Mouse (Mus musculus) NIH3T3 (cell line): ENCODE data around the gene Tubb4b.

ENCODE experiments used
- DNase-seq: peaks from one replicate; pipeline ENCODE4 v3.0.0-alpha.2; 2012; ENCODE audit warnings: low read depth

The Tubb4b gene

GRCm38 (mm10) chr2:25244144-25244543 is 19.6 kb upstream of the Tubb4b start:
- DNase-seq = no peak

GRCm38 (mm10) chr2:25243342-25243741 is 18.8 kb upstream of the Tubb4b start:
- no peak for DNase-seq

GRCm38 (mm10) chr2:25242101-25242506 is 17.6 kb upstream of the Tubb4b start, which contains the start of the genes Rnf208 and Cysrt1:
Rnf208 (plus strand) TSS chr2:25242255.
Cysrt1 (minus strand) TSS chr2:25242452.
- no peak for DNase-seq

GRCm38 (mm10) chr2:25241438-25241775 is 16.9 kb upstream of the Tubb4b start:
- DNase-seq = no peak

GRCm38 (mm10) chr2:25240723-25241437 is 16.4 kb upstream of the Tubb4b start:
- DNase-seq = no peak

DNA sequence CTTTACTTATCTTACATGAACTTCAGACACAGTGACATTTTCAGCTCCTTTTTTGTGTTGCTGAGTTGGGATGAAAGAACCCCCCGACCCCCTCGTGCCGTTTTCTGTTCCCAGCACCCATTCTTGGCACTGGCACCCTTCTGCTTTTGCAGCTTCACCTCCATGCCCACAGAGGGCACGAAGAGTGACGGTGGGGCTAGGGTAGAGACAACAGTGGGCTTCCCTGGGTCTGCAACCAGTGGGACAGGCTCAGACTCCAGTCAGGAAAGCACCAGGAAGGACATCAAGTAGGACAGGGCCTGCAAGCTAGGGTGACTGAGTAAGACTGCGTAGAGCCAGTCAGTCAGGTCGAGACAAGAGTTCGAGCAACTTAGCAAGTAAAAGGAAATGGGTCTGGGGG is 15.8 kb upstream of the Tubb4b start:
- no peak for DNase-seq

- no peak for DNase-seq
Measured at GRCm38 (mm10) chr2:25239766-25240165, 15.3 kb upstream of the Tubb4b start.

DNA sequence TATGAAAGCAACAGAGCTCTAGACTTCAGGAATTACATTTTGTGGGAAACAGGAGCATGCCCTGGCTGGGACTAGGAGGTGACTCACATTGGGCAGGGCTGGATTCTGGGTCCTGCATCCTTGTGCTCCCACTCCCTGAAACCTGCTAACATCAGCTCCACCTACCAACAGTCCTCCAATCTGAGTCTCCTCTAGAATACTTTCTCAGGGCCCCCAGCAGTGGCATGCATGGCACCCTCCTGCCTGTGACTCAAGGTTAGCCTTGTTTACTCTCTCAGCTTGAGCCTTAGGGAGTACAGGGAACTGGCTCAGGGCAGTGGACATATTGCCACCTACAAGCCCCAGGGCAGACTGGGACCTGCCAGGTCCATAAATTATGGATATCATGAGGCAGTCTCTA is 13.6 kb upstream of the Tubb4b start:
- DNase-seq = no peak

DNA sequence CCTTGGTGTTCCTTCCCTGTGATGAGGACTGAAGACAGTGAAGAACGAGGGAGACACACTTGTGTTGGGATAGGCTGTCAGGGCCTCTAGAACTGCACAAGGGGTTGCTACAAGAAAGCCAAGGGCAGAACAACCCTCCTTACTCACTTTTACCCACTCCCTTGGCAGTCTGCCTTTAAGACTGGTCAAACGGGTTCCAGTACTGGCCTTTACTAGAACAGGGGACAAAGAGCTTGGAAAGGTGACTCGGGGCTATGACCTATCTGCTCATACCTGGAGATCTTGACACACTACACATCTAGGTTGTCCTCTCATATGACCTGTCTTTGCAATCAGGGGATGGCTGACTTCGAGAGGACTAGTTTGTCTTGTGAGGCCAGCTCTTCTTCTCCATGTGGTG is 13.0 kb upstream of the Tubb4b start:
- DNase-seq = no peak

DNA sequence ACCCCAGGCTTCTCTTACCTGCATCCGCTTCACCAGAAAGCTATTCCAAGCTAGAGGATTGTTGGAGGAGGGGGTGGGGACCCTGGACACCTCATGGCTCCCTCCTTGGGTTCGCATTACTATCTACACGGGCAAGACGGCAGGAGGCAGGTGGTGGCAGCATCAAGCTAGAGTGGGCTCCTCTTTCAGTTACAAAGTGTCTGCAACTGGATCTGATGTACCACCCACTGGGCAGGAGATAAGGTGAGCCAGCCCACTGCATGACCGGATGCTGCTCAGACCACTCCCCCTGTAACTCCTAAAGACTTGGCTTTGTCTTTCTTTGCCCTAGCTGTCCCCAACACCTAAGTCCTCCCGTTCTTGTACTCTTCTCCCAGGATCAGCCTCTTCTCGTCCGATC is 12.1 kb upstream of the Tubb4b start, which contains the start of gene Rnf224:
Gene Rnf224, minus strand, starts transcription at position 174 of the 400 bp plus-strand sequence.
- no peak for DNase-seq

- DNase-seq = no peak
Measured at GRCm38 (mm10) chr2:25234551-25235220, 10.2 kb upstream of the Tubb4b start.

- no peak for DNase-seq
Measured at GRCm38 (mm10) chr2:25234050-25234449, 9.5 kb upstream of the Tubb4b start, which contains the start of gene Slc34a3. Slc34a3 (minus strand) TSS chr2:25234364.

DNA sequence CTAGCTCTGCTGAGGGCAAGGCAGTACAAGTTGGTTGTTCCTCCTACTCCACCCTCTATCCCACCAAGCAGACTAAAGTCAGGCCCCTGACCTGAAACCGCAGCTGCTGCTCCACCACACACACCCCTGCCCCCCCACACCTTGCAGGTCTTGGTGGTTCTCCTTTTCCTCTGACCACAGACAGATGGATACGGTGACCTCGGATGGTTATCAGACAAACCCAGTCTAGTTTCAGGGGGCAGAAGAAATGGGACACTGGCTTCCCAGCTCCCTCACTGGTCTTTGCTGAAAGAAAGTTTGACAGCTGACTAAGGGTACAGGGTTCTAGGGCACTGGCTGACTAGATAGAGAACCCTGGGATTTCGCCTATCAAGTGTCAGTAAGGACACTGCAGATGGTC is 8.9 kb upstream of the Tubb4b start:
- no peak for DNase-seq

DNA sequence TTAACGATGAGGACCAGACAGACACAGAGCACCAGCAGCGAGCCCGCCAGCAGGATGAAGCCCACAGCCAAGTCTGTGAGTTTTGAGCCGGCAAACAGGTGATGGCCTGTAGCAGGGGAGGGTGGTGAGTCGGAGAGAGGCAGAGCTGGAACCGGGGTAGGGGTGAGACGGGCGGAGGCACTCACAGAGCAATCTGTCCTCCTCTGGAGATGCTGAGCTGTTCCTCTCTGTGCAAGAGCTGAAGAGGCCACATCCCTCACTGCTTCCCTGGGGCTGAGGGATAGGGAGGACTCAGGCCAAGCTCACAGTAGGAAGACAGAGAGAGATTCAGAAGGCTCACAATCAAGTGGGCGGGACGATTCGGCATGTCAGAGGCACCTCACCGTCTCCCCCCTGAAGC is 6.5 kb upstream of the Tubb4b start:
- no peak for DNase-seq

DNA sequence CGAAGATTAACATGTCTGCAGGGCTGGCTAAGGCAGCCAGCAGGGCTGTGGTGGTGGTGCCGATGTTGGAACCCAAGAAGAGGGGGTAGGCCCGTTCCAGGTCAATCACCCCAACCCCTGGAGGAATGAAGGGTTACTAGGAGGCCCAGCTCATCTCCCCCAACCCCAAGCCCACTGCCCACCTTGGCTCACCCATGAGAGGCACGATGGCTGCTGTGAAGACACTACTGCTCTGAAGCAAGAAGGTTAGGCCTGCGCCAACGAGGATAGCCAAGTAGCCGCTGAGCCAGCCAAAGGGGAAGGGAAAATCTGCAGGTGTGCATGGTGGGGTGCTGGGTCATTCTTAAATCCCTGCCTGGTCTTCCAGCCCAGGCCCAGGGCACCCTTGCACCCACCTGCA is 6.1 kb upstream of the Tubb4b start:
- no peak for DNase-seq

GRCm38 (mm10) chr2:25229582-25229981 is 5.1 kb upstream of the Tubb4b start:
- no peak for DNase-seq

DNA sequence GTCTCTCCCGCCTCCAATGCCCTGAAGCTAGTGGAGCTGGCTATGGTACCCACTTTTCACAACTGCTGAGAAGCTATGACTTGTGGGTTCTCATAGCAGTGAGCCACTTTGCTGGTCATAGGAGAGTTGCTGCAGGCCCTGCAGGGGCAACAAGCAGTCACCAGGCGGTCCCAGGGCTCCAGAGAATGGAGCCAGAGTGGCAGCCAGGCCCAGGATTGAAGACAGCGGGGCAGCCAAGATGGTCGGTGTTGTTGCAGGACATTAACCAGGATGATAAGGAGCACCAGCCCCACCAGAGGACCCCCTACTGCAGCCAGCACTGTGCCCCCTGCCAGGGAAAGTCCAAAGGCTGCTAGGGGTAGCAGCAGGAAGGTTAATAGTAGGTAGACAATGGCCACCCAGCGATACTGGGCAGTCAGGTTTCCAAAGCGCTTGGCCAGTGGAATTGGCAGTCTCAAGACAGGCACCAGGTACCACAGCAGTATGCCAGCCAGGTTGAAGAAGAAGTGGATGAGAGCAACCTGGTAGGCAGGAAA is 4.6 kb upstream of the Tubb4b start:
- no peak for DNase-seq

GRCm38 (mm10) chr2:25228431-25228889 is 4.0 kb upstream of the Tubb4b start:
- peak; percentile 94 for DNase-seq

DNA sequence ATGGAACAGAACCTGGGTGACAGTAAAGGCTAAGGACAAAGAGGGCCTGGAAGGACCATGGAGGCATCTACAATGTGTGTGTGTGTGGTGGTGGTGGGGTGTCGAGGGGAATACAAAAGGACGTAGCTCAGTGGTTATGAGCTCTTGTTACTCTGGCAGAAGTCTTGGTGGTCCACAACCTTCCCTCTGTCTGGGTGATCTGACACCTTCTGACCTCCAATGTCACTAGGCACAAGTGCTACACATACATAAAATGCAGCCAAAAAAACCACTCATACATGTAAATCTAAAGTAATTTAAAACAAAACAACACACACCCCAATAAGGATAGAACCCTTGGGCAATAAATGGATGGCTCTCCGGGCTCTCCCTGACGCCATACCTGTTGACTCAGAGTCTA is 2.9 kb upstream of the Tubb4b start:
- DNase-seq = no peak

DNA sequence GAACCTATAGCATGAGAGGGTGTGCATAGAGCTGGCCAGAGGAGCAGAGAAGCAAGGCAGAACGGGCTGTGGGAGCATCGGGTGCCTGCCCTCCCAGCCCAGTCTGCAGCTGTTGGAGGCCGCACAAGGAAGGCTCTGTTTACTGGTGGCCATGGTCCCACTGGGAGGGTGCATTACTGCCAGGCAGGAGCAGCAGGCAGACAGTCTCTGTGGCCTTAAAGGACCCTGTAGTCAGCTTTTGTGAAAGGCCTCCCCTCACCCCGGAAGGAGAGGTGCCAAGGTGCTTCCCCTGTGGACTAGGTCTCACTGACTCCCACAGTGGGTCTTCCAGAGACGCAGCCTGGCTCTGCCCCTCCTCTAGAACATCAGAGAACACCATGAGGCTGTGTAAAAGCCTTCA is 2.4 kb upstream of the Tubb4b start:
- DNase-seq = no peak

DNA sequence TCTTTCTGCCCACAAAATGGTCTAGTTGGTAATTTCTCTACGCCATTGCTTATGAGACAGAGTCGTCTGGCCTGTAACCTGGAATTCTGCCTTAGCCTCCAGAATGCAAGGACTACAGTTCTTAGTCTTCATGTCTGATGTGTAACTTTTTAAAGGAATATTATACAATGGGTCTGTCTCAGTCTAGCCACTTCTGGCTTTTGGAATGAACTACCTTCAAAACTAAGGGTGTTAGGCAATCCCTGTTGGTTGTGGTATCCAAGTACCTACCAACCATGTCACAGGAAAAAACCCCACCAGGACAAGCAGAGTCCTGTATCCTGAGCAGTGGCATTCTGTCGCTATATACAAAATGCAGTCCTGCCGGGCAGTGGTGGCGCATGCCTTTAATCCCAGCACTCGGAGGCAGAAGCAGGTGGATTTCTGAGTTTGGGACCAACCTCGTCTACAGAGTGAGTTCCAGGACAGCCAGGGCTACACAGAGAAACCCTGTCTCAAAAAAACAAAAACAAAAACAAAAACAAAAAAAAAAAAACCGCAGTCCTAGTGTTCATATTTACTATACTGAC is 1.4 kb upstream of the Tubb4b start:
- DNase-seq = peak; percentile 9

DNA sequence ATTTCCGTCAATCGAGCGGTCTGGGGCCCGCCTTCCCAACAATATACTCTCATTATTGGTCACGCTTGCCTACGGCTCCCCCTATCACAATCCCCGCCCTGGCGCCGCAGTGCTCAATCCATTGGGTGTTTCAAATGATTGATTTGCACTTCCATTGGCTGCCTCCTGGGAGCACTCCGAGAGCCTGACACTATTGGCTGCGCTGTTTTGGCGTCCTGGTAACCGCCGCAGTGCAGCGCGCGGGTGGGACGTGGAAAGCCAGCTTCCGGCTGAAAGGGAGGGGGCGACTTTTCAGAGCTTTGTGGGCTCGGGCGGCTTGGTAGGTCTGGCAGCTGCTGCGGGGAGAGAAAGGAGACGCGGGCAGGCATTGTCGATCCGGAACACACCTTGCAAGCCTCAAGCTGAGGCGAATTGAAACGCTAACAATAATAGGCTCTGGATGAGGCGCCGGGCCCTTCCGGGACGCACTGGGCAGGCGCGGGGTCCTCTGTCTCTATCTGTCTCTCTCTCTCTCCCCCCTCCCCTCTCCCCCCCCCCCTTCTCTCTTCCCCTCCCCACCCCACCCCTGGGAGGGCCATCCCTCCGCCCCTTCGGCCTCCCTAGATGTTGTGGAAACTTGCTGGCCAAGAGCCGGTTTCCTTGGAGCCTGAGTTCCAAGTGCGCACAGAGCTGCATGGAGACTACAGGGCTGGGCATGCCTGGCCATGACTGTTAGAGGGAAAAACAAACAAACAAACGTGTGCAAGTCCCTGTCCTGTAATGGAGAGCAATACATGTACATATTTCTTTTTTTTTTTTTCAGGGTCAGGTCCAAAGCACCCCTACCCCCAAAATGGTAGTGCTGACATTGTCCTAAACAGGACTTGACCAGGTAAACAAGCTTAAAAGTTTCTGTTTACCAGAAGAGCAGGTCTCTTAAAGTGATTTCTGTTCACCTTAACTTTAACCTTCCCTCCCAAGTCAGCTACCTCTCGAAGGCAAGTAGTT is 557 bp upstream of the Tubb4b start:
- peak; percentile 99 for DNase-seq
